Mouse (Mus musculus) inflammation-experienced regulatory T-cells, adult 16 weeks (primary cell): Measurements from ENCODE around the gene Bet1l. TPM values are rescaled to one million over a fixed set of nuclear protein-coding genes. Genes with fewer than 3 reads are reported as not detected.

Source experiments
- polyA plus RNA-seq: library from polyadenylated mRNA; unstranded; fragments of 100-300 nt; shearing (Covaris generic); gene quantifications from one replicate; pipeline ENCODE4 v1.2.1, GENCODE M21; 2017

The Bet1l gene
- polyA plus RNA-seq: 56.9 TPM

DNA sequence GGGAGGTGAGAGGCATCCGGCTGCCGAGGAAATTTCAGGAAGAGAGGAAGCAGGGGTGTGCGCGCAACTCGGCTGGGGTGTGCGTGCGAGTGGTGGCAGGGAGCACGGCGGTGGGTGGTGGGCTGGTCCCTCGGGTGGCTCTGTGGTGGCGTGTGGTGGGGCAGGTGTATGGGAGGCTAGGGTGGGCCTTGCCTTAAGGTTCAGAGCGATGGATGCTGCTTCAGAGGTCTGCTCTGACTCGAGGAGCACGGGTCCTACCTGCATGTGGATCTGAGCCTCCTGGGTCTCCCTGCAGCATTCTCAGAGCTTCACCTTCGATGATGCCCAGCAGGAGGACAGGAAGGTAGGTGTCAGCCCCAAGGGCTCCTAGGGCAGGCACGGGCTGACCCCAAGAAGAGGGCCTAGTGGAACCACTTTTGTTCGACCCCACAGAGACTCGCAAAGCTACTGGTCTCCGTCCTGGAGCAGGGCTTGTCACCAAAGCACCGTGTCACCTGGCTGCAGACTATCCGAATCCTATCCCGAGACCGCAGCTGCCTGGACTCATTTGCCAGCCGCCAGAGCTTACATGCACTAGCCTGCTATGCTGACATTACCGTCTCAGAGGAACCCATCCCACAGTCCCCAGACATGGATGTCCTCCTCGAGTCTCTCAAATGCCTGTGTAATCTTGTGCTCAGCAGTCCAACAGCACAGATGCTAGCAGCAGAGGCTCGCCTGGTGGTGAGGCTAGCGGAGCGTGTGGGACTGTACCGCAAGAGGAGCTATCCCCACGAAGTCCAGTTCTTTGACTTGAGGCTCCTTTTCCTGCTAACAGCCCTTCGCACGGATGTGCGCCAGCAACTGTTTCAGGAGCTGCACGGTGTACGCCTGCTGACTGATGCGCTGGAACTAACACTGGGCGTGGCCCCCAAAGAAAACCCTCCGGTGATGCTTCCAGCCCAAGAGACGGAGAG is at the start of gene Bet1l:
Gene Bet1l, minus strand, starts transcription at position 28 of the 956 bp plus-strand sequence.

DNA sequence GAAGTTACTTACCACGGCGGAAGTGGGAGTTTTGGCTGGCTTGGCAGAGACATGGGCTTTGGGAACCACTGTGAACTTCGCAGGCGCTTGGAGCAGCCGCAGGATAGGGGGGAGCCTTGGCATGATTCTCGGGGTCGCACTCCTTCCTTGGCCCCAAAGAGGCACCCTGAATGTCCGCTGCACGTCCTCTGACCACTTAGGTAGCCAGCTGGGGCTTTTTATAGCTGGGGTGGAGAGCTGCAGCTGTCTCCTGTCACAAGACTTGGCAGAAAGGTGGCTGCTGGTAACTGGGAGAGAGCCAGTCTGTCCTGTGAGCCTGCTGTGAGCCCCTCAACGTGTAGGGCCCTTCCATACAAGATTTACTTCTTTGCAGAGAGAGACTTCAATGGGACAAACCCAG is 42.8 kb upstream of the Bet1l start, which contains the start of gene Cox8b:
Gene Cox8b, minus strand, starts transcription at position 227 of the 400 bp plus-strand sequence.

GRCm38 (mm10) chr7:140881696-140882468 is 24.5 kb upstream of the Bet1l start, which contains the start of the genes Psmd13 and Sirt3:
TSS of gene Psmd13 (plus strand) at chr7:140881968.
TSS of gene Sirt3 (minus strand) at chr7:140882309.

GRCm38 (mm10) chr7:140856785-140857549 is 410 bp downstream of the Bet1l start, which contains the start of gene Ric8a:
TSS of gene Ric8a (plus strand) at chr7:140856957.

GRCm38 (mm10) chr7:140855860-140856784 is 1.3 kb downstream of the Bet1l start, which contains the start of gene Gm45785:
TSS of gene Gm45785 (minus strand) at chr7:140856331.

GRCm38 (mm10) chr7:140847755-140848580 is 9.4 kb downstream of the Bet1l start, which contains the start of gene Odf3:
TSS of gene Odf3 (plus strand) at chr7:140847805.

DNA sequence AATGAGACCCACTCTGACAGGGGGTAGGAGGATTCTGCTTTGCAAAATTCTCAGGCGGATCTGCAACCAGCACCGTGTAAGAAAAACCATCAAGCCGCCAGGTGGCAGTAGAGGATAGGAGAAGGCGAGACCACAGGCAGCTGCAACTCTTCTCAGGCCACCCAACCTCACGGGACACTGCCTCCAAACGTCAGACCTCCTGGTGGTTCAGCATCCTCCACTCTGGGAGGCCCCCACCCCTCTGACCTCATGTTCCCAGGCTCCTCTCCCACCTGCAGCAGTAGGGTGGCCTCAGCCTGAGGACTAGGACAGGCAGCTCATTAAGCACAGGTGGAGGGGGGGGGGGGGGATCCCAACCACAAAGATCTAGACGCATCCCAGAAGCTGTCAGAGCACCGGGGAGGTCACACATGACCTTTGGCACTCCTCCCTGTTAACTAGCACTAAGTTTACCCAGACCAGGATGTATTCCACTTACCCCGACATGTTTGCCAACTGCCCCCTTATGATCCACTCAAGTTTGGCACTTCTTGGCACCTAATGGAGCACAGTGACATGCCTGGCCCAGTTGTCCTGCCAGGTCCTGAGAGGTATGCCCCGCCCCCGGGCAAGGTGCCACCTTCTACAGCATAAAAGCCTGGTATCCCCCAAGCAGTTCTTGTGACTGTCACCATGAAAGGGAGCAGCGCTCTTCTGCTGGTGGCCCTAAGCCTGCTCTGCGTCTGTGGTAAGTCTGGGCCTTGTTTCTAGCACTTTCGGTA is 12.3 kb downstream of the Bet1l start, which contains the start of gene Scgb1c1:
Gene Scgb1c1, plus strand, starts transcription at position 643 of the 761 bp plus-strand sequence.

DNA sequence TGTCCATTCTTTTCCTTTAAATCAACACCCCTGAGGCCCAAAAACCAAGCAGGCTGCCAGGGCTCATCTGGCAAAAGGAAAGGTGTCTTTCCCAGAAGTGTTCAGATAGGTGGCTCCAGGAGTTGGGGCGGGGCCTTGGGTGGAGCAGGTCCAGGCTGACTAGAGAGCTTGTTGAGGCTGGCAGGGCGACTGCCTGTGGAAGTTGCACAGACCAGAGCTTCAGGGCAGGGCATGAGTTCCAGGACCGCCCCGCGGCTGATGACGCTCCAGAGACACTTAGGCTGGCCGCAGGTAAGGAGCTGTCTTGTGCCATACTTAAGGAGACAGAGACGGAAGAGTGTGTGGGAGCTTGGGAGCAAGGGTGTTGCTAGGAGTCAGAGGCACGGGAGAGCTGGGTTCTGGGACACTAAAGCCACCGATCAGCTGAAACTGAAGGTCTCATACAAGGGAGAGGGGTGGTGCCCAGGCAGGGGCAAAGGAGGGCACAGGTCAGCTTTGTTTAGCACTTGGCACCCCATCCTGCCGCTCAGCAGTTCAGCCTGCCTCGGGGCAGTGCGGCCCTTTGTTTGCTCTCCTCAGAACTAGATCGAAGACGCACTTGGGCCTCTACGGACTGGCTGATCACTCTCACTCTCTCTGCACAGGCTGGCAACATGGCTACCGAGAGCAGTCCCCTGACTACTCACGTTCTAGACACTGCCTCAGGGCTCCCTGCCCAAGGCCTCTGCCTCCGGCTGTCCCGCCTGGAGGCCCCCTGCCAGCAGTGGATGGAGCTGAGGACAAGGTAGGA is 22.2 kb downstream of the Bet1l start, which contains the start of gene Urah:
Gene Urah, plus strand, starts transcription at position 51 of the 790 bp plus-strand sequence.

GRCm38 (mm10) chr7:140821653-140822329 is 35.6 kb downstream of the Bet1l start, which contains the start of gene Zfp941:
TSS of gene Zfp941 (minus strand) at chr7:140822178.

Other genes with a start within 250 kb of the Bet1l start
- gene Olfr61, start 228.6 kb downstream of the Bet1l start, polyA plus RNA-seq: not detected
- not detected for gene Olfr53, start 211.1 kb downstream of the Bet1l start, polyA plus RNA-seq
- 0.02 TPM for gene Olfr539, start 197.6 kb downstream of the Bet1l start, polyA plus RNA-seq
- gene Olfr45, start 175.6 kb downstream of the Bet1l start, polyA plus RNA-seq: not detected
- not detected for gene Olfr541, start 160.3 kb downstream of the Bet1l start, polyA plus RNA-seq
- gene Cyp2e1, start 93.8 kb downstream of the Bet1l start, polyA plus RNA-seq: not detected
- gene Syce1, start 69.7 kb downstream of the Bet1l start, polyA plus RNA-seq: 0.66 TPM
- gene Zfp941, start 35.4 kb downstream of the Bet1l start, polyA plus RNA-seq: 0.20 TPM
- gene Urah, start 22.6 kb downstream of the Bet1l start, polyA plus RNA-seq: not detected
- not detected for gene Scgb1c1, start 12.0 kb downstream of the Bet1l start, polyA plus RNA-seq
- gene Odf3, start 9.8 kb downstream of the Bet1l start, polyA plus RNA-seq: not detected
- not detected for gene Gm45785, start 1.2 kb downstream of the Bet1l start, polyA plus RNA-seq
- gene Ric8a, start 620 bp downstream of the Bet1l start, polyA plus RNA-seq: 165 TPM
- 242 TPM for gene Psmd13, start 24.4 kb upstream of the Bet1l start, polyA plus RNA-seq
- 13.3 TPM for gene Sirt3, start 24.7 kb upstream of the Bet1l start, polyA plus RNA-seq
- gene Cox8b, start 42.9 kb upstream of the Bet1l start, polyA plus RNA-seq: not detected
- gene Nlrp6, start 63.3 kb upstream of the Bet1l start, polyA plus RNA-seq: not detected
- gene Pgghg, start 83.8 kb upstream of the Bet1l start, polyA plus RNA-seq: 45.4 TPM
- gene Ifitm5, start 92.7 kb upstream of the Bet1l start, polyA plus RNA-seq: 1.0 TPM
- gene Gm45717, start 98.4 kb upstream of the Bet1l start, polyA plus RNA-seq: not detected
- gene Ifitm2, start 98.4 kb upstream of the Bet1l start, polyA plus RNA-seq: 35.4 TPM
- gene Ifitm1, start 109.6 kb upstream of the Bet1l start, polyA plus RNA-seq: 0.77 TPM
- gene Ifitm3, start 153.2 kb upstream of the Bet1l start, polyA plus RNA-seq: 6.3 TPM
- not detected for gene Ifitm6, start 160.3 kb upstream of the Bet1l start, polyA plus RNA-seq
- not detected for gene Gm17387, start 171.6 kb upstream of the Bet1l start, polyA plus RNA-seq
- gene B4galnt4, start 203.5 kb upstream of the Bet1l start, polyA plus RNA-seq: 21.9 TPM
- 422 TPM for gene Pkp3, start 220.6 kb upstream of the Bet1l start, polyA plus RNA-seq
- gene Sigirr, start 243.0 kb upstream of the Bet1l start, polyA plus RNA-seq: 261 TPM